Mouse (Mus musculus) adrenal gland, adult 2 months (tissue): ENCODE results near the gene Nbea. TPM values are rescaled to one million over a fixed set of nuclear protein-coding genes. Genes with fewer than 3 reads are reported as not detected.
"Not testable (repeated sequence)": the region's sequence is repeated elsewhere in the genome, so short reads cannot be mapped to it uniquely, and the experiment has no call there.

Source experiments
- DNase-seq: peaks from one replicate; pipeline ENCODE4 v3.0.0; 2021
- polyA plus RNA-seq: library from polyadenylated mRNA; depleted of rRNA; stranded (reverse); fragments of >200 nt; gene quantifications from 2 replicates; pipeline ENCODE4 v1.2.3, GENCODE M21; 2012
- total RNA-seq, 2 experiments: library from RNA; stranded (reverse); gene quantifications; 2 replicates each; pipeline ENCODE4 v1.2.3; 2021

The Nbea gene
- total and polyA plus RNA-seq, 3 experiments = 9.8 to 21.7 (median 18.8) TPM

DNA sequence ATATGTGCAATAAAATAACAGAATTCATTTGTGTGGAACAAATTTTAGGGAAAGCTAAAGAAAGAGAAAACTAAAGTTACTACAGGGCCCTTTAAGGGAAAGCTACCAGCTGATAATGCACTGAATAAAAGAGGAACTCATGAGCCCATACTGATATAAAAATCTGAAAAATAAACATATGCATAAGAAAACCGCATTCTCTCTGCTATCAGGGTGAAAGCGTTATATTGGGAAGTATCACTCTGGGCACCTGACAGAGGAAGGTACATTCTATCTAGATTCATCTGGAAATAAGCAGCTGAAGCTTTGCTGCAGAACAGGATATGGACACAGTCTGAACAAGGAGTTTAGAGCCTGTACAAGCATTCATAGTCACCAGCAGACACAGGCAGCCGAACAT is 148.9 kb downstream of the Nbea start:
- DNase-seq = no peak

DNA sequence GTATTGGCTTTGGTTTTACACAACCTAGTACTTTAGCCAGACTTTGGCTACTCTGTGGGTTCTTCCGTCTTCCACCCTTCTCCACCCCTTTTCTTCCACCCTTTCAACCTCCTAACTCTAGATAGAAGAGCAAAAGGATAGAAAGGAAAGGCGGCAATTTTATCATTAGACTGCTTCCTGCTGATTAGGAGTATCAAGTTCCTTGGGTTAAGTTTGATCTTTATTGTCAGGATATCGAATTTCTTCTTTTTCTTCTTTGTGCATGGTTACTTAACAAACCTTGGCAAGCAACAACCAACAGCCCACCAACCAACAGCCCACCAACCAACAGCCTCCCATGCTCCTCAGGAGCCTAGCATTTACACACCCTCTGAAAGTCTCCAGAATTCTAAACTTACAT is 165.0 kb downstream of the Nbea start:
- DNase-seq = no peak

DNA sequence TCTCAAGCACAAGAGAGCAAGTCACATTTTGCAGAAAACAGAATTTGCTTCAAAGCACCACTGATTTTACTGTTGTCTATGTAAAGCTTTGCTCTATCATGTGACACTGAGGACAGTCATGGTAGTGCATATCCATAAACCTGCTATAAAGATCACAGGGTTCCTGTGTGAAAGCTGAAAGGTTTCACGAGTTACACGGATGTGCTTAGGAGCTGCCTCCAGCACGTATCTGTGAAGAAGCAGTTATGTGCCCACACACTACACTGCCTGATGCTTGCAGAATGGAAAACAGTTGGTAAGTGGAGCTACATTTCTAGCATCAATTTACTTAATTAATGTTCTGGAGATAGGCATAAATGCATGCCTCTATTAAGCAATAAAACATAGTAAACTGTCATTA is 172.4 kb downstream of the Nbea start:
- DNase-seq = no peak

DNA sequence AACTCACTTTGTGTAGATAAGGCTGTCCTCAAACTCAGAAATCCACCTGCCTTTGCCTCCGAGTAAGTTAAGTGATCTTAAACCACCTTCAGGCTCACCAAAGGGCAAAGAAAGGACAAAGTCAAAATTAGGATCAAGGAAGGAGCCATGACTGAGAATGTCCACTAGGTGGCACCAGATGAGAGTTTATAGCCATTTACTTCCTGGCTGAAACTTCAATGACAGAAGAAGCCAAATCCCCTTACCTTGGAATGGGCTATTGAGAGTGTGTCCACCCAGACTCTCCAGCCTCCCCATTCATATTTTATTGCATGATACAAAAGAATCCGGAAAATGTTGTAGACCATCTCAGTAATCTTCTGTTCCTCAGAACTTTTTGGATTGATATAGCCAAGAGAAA is 175.5 kb downstream of the Nbea start:
- DNase-seq = peak; percentile 32

DNA sequence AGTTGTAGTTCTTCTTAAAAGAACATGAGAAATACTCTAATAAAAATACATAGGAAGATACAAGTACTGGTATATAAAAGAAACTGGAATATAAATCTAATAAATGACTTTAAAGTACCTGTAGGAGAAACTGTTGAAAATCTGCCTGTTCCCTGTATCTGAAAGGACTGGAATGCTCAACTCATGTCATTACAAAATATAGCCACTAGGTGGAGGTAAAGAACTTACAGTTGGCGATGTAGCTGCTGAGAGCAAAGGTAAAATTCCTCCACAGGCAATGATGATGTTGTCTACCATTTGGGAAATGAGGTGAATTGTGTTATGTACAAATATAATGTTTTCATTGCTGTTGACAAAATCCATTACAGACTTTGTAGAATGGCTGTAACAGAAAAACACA is 183.2 kb downstream of the Nbea start:
- DNase-seq = no peak

DNA sequence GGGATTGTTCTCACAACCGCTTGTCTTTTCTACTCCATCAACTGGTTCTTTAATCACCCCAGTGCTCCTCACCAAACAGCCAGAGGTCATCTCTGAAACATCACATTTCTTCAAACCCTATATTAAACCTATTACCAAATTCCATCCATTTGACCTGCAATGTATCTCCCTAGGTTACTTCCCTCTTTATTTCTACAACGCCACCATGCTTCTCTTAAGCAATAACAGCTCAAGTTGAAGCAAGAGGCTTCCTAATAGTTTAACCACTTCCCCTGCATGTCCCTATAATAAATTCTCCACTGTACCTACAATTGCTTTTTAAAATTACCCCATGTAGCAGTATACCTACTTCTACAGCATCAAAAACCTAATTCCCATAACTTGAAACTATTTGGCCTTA is 205.1 kb downstream of the Nbea start:
- no peak for DNase-seq

DNA sequence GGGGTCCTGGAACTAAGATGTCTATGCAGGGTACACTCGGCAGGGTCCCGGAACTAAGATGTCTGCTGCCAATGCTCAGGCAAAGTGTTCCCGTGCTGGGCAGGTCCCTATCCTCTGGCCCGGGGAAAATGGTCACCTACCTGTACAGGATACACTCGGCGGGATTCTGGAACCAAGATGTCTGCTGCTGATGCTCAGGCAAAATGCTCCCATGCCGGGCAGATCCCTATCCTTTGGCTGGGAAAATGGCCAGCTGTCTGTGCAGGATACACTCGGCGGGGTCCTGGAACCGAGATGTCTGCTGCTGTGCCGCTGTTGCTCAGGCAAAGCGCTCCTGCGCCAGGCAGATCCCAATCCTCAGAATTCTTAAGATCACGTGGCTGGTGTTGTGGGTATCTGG is 206.5 kb downstream of the Nbea start:
- DNase-seq = not testable (repeated sequence)

DNA sequence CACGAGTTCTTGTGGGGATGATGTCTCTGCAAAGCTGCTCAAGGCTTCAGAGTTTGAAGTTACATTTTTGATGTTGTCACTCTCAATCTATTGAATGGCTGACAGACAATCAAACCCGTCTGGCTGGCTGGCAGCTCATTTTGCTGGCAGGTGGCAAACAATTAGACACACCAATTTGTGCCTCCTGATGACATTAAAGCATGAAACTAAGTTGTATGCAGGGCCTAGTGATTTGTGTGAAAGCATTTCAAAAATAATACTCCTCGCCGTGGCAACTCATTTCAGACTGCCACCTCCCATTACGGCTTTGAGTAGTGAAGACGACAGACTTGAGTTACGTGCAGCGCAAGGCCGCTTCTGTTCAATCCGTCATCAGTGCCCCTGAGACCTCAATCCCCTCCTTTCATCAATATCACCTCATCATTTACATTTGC is 217.8 kb downstream of the Nbea start:
- DNase-seq = no peak

DNA sequence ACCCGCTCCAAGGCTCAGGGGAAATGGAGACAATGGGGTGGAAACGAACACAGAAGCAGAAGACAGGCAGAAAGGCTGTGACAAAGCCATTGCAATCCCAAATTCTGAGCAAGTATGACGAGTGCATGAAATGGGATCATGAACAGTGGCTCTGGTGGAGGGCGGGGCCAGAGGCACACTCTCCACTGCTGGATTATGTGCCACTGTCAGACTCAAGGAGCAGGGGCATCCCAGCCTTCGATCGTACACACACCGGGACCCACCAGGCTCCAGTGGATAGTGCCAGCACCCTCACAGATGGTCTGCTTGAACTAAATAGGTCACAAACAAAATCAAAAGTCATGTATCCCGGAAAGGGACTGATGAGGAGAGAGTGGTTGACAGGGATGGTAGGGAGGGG is 220.5 kb downstream of the Nbea start:
- DNase-seq = no peak

DNA sequence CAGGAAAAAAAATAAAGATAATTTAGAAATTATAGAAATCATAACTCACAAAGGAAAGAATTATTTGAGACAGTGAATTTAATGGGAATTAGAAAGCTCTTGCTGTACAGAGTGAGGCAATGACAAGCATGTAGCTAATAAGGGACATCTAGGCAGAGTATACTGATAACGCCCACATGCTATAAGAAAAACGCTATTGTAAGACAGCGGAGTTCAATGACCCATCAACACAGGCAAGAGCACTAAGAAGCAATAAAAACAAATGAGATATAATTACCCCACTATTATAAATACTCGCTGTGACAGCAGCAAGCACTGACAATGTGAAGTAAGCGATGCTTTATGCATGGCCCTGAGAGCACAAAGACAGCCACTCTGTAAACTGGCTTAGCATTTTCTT is 233.5 kb downstream of the Nbea start:
- DNase-seq = no peak

DNA sequence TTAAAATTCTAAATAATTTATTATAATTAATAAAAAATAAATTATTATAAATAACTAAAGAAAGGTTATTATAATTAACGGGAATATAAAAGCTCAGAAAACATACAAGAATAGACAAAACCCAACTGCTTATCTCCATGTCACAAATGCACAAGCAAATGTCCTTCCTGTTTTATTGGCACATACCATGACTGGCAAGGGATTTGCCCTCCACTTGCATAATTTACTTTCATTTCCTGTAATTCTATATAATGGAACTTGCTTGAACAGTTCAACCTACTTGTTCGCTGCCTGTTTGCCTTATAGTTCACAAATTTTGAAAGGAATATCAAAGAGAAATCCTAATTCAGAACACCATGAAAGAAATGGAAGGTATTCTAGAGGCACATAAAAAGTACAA is 234.4 kb downstream of the Nbea start:
- no peak for DNase-seq

DNA sequence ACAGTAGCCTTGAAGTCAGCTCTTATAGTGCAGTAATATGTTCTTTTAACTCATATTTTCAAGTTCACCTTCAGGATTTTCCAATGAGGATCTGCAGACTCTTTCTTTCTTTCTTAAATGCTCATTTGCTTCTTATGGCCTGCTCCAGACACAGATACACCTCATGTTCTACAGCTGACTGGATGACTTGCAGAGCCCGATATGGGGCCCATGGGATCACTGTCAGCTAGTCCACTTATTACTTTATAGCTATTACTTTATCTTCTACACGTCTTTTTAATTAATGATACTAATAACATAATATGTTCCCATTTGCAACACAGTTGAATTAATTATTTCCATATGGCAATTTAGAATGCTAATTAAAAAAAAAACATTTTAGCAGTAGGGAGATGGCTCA is 256.2 kb downstream of the Nbea start:
- DNase-seq = no peak

DNA sequence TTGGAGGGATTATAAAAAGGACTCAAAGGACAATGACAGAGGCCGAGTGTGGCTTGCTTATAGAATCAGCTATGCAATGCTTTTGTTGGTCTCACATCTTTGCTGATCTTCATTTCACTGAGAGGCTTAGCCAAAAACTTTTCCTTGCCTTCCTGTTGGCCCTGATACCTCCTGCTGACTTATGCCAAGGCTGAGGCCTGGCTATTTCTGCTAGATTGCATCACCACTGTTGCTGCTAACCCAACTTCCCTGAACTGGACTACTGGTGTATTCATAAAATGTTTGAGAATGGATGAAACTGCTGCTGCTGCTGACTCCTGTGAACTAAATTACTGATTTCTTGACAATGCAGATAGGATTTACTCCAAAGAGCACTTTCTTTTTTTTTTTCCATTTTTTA is 274.2 kb downstream of the Nbea start:
- peak; percentile 54 for DNase-seq

DNA sequence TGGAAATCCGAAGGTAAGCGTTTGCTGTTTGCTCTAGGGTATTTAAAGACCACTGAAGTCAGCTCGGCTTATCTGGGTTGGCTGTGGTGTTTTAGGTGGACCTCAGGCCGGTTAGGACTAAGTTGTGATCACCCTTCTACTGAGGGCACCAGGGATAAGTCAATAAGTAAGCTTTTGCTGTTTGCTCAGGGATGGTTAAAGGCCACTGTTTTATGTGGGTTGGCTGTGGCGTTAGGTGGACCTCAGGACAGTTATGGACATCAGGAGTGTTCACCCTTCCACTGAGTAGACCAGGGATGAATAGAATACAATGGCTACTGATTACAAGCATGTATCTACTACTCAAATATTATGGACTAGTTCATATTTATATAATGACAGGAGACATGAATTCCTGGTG is 292.9 kb downstream of the Nbea start:
- DNase-seq = no peak

DNA sequence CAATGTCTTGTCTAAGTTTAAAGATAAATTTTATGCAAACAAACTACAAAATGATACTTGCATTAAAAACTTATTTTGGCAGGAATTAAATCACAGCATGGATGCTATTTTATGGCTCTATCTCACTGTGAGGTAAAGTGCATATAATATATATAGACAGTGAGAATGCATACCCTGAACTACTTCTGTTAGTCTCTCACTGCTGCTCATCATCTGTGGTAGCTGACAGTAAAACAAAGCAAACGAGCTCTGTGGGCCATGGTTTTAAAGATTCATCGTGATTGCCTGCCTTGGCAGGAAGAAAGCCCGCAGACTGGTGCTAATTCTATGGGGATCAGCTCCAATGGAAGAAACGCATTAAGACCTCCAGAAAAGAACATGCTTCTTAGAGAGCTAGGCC is 294.3 kb downstream of the Nbea start:
- DNase-seq = no peak

DNA sequence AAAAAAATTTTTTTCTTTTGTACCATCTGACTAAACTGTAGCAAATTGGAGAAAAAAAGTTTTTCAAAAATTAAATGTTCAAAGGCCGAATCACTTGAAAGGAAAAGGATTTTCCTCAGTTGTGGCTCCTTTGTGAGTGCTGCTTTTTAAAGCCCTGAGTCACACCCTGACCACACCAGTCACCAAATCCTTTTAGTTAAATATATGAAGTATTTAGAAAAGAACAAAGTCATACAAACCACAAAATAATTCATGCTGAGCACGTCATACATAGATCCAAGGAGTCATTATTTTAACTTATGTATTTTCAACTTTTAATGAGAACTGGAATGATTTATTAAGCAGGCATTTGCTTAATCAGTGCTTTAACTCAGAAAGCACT is 295.7 kb downstream of the Nbea start:
- DNase-seq = no peak

DNA sequence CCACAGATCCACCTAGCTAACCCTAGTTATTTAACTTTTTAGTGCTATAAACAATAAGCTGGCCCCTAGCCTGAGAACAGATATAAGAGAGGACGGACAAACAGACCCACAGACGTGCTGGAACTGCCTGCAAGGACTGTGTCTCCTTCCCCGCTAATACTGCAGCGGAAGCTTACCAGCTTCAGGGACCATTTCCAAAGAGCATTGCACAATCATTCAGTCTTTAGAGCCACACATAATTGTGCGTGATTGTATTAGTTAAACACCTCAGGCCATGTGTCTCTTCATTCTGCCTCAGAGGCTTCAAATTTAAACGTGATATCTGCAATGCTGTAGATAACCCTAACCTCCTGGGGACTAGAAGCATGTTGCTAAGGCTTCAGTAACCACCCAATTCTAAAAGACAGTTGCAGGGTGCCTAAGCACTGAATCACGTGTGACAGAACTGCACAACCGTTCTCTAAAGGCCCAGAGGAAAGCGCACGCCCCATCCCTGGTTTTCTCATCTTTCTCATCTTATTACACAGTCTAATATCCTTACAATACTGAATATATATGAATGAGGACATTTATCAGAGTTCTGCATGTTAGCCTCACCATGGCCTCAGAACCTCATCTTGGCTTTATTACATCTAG is 296.2 kb downstream of the Nbea start:
- DNase-seq = peak; percentile 6

DNA sequence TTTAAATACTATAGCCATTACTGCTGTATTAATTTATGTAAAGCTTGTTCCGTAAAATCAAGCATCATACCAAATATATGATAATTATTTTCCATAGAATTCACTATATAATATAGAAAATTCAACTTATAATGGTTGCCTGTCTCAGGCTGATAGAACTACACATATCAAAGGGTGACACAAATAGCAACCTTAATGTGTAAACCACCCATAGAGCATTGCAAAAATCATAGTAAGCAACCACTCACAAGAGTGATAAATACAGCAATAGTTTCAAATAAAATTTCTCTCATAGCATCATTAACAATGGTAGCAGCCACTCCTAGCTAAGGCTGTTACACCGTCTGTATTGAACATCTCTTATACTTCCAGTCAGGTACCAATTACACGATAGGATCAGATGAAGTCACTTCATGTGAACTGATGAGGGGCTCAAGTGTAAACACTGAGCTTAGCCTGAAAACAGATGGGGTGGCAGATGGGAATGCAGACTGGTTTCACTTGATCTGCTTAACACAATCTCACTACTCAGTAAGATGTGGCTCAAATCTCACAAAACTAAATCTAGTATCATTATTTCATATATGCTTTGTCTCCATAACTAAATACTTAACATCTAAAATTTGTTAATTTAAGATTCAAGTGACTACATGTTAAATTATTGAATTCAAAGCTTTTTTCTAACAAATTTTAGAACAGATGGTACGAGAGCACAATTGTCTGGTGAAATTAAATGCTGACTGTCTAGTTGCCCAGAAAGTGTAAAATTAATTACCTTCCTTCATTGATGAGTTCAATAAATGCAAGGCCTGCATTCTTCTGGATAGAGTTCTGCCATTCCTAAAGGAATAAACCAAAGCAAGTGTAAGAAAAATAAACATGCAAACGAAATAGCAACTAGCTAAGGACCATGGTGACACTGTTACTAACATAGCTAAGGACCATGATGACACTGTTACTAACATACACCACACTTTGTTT is 310.3 kb downstream of the Nbea start:
- no peak for DNase-seq

DNA sequence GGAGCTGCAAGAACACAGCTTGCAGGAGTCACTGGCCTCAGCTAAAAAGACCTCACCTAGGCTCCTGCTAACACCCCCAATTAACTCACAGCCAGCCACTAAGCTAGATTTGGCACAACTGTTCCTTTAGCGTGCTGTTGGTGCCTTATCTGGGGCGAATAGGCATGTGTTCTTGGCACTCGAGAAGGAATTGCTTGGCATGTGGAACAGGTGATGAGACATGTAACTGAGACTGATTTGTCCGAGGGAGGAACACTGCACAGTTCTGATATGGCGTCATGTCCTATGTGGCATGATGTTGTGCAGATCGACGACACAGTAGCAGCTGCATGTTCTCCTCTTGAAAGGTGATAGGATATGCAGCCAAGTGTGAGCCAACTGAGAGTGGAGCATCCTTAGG is 331.0 kb downstream of the Nbea start:
- DNase-seq = no peak

DNA sequence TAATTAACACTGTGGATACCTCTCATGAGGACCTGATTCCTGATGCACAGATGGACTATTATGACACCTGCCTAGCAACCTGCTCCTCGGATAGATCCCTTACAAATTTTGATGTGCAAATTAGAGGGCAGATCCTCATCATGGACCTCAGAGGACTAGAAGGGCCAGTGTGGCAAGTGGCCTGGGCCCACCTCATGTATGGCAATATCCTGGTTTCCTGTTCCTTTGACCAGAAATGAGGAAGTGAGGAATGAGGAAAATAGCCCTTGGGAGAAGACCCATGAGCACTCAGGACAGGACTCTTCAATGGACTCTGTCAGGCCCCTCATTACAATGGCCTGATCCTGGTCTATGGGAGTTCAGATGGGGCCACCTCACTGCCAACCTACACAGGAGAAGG is 336.4 kb downstream of the Nbea start:
- no peak for DNase-seq

DNA sequence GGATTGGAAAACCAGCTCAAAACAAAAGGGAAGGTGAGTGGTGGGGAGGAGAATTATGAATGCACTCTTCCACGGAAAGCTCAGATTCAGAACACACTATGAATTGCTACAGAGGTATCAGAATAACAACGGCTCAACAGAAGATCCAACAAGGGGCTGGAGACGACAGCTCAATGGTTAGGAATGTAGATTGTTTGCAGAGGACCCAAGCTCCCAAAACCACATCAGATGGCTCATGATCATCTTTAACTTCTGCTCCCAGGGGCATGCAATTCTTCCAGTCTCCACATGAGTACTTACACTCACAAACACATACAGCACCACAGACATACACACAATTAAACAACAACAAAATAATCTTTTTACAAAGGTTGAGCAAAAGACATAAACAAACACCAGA is 346.3 kb downstream of the Nbea start:
- DNase-seq = no peak

DNA sequence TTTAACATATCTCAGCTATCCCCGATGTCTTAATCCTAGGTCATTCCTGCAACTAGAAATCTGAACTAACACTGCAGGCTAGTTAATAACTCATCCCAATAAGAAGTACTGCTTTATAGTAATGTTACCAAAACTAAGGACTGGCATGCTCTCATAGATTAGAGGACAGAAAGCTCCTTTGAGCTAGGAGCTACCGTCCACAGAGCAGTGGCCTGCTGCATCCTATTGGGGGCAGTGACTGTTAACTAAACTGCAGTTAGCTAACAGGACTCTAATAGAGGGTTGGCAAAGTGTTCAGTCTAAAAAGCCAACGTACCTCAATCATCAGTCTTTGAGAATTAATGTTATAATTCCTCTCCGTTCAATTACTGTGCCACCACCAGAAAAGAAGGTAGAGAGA is 348.3 kb downstream of the Nbea start:
- no peak for DNase-seq

DNA sequence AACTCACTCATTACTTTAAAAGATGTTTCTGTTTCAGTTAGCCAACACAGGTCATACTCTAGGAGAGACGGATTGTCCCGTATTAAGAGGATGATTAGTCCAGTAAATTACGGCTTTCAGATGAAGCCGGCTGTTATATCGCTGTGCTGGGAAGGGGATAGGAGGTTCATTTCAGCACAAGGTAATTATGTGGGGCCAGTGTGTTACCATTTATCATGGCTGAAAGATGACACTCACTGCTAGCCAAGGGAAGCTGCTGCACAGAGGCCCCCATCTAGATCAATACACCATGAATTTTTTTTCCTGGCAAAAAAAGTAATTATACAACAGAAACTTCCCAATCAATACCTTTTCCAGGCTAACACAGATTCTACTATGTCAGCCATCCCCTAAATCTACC is 353.3 kb downstream of the Nbea start:
- DNase-seq = no peak
